Mouse (Mus musculus) brain, embryonic 14.5 days (tissue): ENCODE data around the gene Copg2. TPM values are rescaled to one million over a fixed set of nuclear protein-coding genes. Genes with fewer than 3 reads are reported as not detected.

Experiments used
- DNase-seq: peaks from one replicate; pipeline ENCODE4 v3.0.0-alpha.2; 2011; ENCODE audit warnings: low read depth
- CTCF ChIP-seq: fragments of 200-500 bp; IDR thresholded peaks from 2 replicates; pipeline ENCODE4 v1.5.1; 2012; ENCODE audit warnings: inconsistent platforms, mild to moderate bottlenecking, moderate library complexity, borderline replicate concordance; ENCODE audit not compliant: insufficient read depth, insufficient read length; ENCODE audit errors: extremely low read depth
- POLR2A ChIP-seq: fragments of 200-500 bp; IDR thresholded peaks from 2 replicates; pipeline ENCODE4 v1.6.1; 2012; ENCODE audit warnings: mild to moderate bottlenecking, inconsistent platforms, borderline replicate concordance; ENCODE audit not compliant: poor library complexity, insufficient read depth, insufficient read length, severe bottlenecking; ENCODE audit errors: extremely low read depth
- polyA plus RNA-seq: library from polyadenylated mRNA; depleted of rRNA; stranded (reverse); fragments of >200 nt; gene quantifications from 2 replicates; pipeline ENCODE4 v1.2.3, GENCODE M21; 2012; rRNA removed

Copg2 gene
- polyA plus RNA-seq, 1 experiment = 54.6 TPM

GRCm38 (mm10) chr6:30703977-30704602, 192.5 kb downstream of the Copg2 start:
- DNase-seq = no peak
- no peak for TF ChIP-seq POLR2A
- TF ChIP-seq CTCF = no peak

- TF ChIP-seq POLR2A (no peak), CTCF (no peak)
- no peak for DNase-seq
Observed at GRCm38 (mm10) chr6:30703476-30703875, 193.1 kb downstream of the Copg2 start.

GRCm38 (mm10) chr6:30702881-30703280, 193.7 kb downstream of the Copg2 start:
- no peak for DNase-seq
- TF ChIP-seq POLR2A = no peak
- TF ChIP-seq CTCF = no peak

GRCm38 (mm10) chr6:30700182-30700581, 196.4 kb downstream of the Copg2 start:
- no peak for DNase-seq
- TF ChIP-seq CTCF = no peak

GRCm38 (mm10) chr6:30698036-30698435, 198.6 kb downstream of the Copg2 start:
- no peak for DNase-seq
- TF ChIP-seq CTCF (no peak), POLR2A (no peak)

Other genes starting within 250 kb of the Copg2 start
- 16.1 and 19.5 TPM in 2 replicates for gene Cep41, start 203.0 kb downstream of the Copg2 start, polyA plus RNA-seq
- 533 and 604 TPM in 2 replicates for gene Mest, start 173.2 kb downstream of the Copg2 start, polyA plus RNA-seq
- gene Tsga13, start 18.8 kb upstream of the Copg2 start, polyA plus RNA-seq = 0.25 and 0.34 TPM in 2 replicates
- 0.24 and 0.36 TPM in 2 replicates for gene Klf14, start 62.3 kb upstream of the Copg2 start, polyA plus RNA-seq